Mouse (Mus musculus): ENCODE data around the gene Usp9x.

DNA sequence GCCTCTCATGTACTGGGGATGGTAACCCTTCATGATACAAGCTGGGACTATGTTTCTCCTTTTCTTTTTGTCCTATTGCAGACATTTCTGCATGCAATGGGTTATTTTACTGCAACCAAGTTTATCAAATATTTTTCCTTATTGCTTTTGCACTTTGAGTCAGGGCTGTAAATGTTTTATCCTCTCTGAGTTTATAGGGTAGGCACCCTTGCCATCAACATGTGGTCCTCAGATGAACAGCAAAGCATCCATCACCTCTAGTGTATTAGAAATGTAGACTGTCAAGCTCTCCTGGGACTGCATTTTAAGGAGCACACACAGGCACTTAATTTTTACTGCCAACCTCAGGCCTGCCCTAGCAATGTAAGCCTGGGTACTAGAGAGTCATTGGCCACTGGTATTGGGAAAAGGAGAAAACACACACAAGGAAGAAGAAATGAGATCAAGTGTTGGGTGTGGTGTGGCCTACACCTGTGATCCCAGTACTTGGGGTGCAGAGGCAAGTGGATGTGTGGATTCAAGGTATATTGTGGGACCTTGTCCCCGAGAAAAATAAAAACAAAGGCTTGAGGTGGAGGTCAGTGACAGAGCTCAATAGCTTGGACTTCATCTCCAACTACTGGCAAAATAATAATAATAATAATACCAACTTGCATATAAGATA, 46.6 kb upstream of the Usp9x start:
- no peak for TF ChIP-seq GATA1 (IDR thresholded peaks at IDR 0.05; ENCODE audit: borderline replicate concordance, low read length)
- TF ChIP-seq FLI1 (IDR thresholded peaks at IDR 0.05; ENCODE audit: low read length), result no peak

Data from megakaryocyte, embryonic 14.5 days (primary cell).